Mouse (Mus musculus): ENCODE measurements around the gene Rom1. TPM values are rescaled to one million over a fixed set of nuclear protein-coding genes. Genes with fewer than 3 reads are reported as not detected.
A peak's percentile ranks its signal among the peaks of the same experiment; 100 is the strongest.

Gene Rom1
- polyA plus RNA-seq, 1 experiment from 2014 or later: 6.7 TPM

- no peaks in the 10 kb centered on the region for H3K27me3 ChIP-seq (replicated peaks; ENCODE audit: control insufficient read depth, insufficient read depth, low read length)
- H3K27ac ChIP-seq (ENCODE audit: low read depth, low read length): peak within 1 kb of the TSS; percentile 55
- H3K9me3 ChIP-seq (ENCODE audit: control insufficient read depth): no peaks in the 10 kb centered on the region
- peaks cover 20% of the 10 kb centered on the region for H3K36me3 ChIP-seq (ENCODE audit: control insufficient read depth, insufficient read depth)
- H3K4me3 ChIP-seq (ENCODE audit: low read depth, low read length): peak within 1 kb of the TSS; percentile 61
- WGBS: under 1% methylated on average over 42 of the region's 42 CpGs
- peak within 1 kb of the TSS; percentile 78 for H3K9ac ChIP-seq (ENCODE audit: low read depth, low read length)
- H3K4me1 ChIP-seq (replicated peaks; ENCODE audit: control insufficient read depth, insufficient read depth, low read length): no peaks in the 10 kb centered on the region
- no peak for TF ChIP-seq CTCF (IDR thresholded peaks at IDR 0.05; ENCODE audit: low read depth)
- peak within 1 kb of the TSS; percentile 81 for H3K4me2 ChIP-seq (replicated peaks; ENCODE audit: low read depth)
- peak; percentile 93 for ATAC-seq
These were observed 48.7 kb downstream of the Rom1 start, which contains the start of gene Uqcc3 for GRCm38 (mm10) chr19:8880311-8881033. Uqcc3 (minus strand) TSS chr19:8880923.

Small RNAs within 50 kb of the gene (microRNA-seq; reads per million reads assigned to microRNA genes)
- gene Mir5136: not detected

Other genes with a start within 250 kb of the Rom1 start
- gene Slc3a2, start 206.0 kb downstream of the Rom1 start, polyA plus RNA-seq (2015; fragmentation: Nextera tagmentation; extraction: Ambion mirVana): 237 and 283 TPM in 2 replicates
- 32.8 and 33.4 TPM in 2 replicates for gene Wdr74, start 193.5 kb downstream of the Rom1 start, polyA plus RNA-seq (2015; fragmentation: Nextera tagmentation; extraction: Ambion mirVana)
- gene 1700092M07Rik, start 188.6 kb downstream of the Rom1 start, polyA plus RNA-seq (2015; fragmentation: Nextera tagmentation; extraction: Ambion mirVana): 0.50 and 0.56 TPM in 2 replicates
- 83.4 and 89.2 TPM in 2 replicates for gene Stx5a, start 187.9 kb downstream of the Rom1 start, polyA plus RNA-seq (2015; fragmentation: Nextera tagmentation; extraction: Ambion mirVana)
- 54.5 and 57.2 TPM in 2 replicates for gene Nxf1, start 172.3 kb downstream of the Rom1 start, polyA plus RNA-seq (2015; fragmentation: Nextera tagmentation; extraction: Ambion mirVana)
- 136 and 137 TPM in 2 replicates for gene Tmem223, start 158.4 kb downstream of the Rom1 start, polyA plus RNA-seq (2015; fragmentation: Nextera tagmentation; extraction: Ambion mirVana)
- 93.5 and 97.4 TPM in 2 replicates for gene Tmem179b, start 154.9 kb downstream of the Rom1 start, polyA plus RNA-seq (2015; fragmentation: Nextera tagmentation; extraction: Ambion mirVana)
- 12.0 and 13.2 TPM in 2 replicates for gene Taf6l, start 142.9 kb downstream of the Rom1 start, polyA plus RNA-seq (2015; fragmentation: Nextera tagmentation; extraction: Ambion mirVana)
- gene Polr2g, start 130.8 kb downstream of the Rom1 start, polyA plus RNA-seq (2015; fragmentation: Nextera tagmentation; extraction: Ambion mirVana): 114 and 115 TPM in 2 replicates
- 1.9 and 2.0 TPM in 2 replicates for gene Zbtb3, start 126.8 kb downstream of the Rom1 start, polyA plus RNA-seq (2015; fragmentation: Nextera tagmentation; extraction: Ambion mirVana)
- gene Ttc9c, start 110.0 kb downstream of the Rom1 start, polyA plus RNA-seq (2015; fragmentation: Nextera tagmentation; extraction: Ambion mirVana): 18.2 and 19.9 TPM in 2 replicates
- gene Hnrnpul2, start 109.3 kb downstream of the Rom1 start, polyA plus RNA-seq (2015; fragmentation: Nextera tagmentation; extraction: Ambion mirVana): 5.4 and 6.0 TPM in 2 replicates
- not detected in 2 replicates for gene AC129217.1, start 99.6 kb downstream of the Rom1 start, polyA plus RNA-seq (2015; fragmentation: Nextera tagmentation; extraction: Ambion mirVana)
- 43.2 and 47.2 TPM in 2 replicates for gene Bscl2, start 91.9 kb downstream of the Rom1 start, polyA plus RNA-seq (2015; fragmentation: Nextera tagmentation; extraction: Ambion mirVana)
- 9.4 and 10.9 TPM in 2 replicates for gene Gng3, start 90.2 kb downstream of the Rom1 start, polyA plus RNA-seq (2015; fragmentation: Nextera tagmentation; extraction: Ambion mirVana)
- gene Lrrn4cl, start 78.6 kb downstream of the Rom1 start, polyA plus RNA-seq (2015; fragmentation: Nextera tagmentation; extraction: Ambion mirVana): 2.2 TPM in 2 replicates
- 170 and 180 TPM in 2 replicates for gene Ubxn1, start 57.9 kb downstream of the Rom1 start, polyA plus RNA-seq (2015; fragmentation: Nextera tagmentation; extraction: Ambion mirVana)
- 65.4 and 67.9 TPM in 2 replicates for gene Uqcc3, start 48.4 kb downstream of the Rom1 start, polyA plus RNA-seq (2015; fragmentation: Nextera tagmentation; extraction: Ambion mirVana)
- 44.1 and 44.6 TPM in 2 replicates for gene Lbhd1, start 45.6 kb downstream of the Rom1 start, polyA plus RNA-seq (2015; fragmentation: Nextera tagmentation; extraction: Ambion mirVana)
- gene Gm49403, start 45.4 kb downstream of the Rom1 start, polyA plus RNA-seq (2015; fragmentation: Nextera tagmentation; extraction: Ambion mirVana): not detected in 2 replicates
- 54.5 and 55.6 TPM in 2 replicates for gene 1810009A15Rik, start 40.5 kb downstream of the Rom1 start, polyA plus RNA-seq (2015; fragmentation: Nextera tagmentation; extraction: Ambion mirVana)
- not detected in 2 replicates for gene Gm49416, start 40.4 kb downstream of the Rom1 start, polyA plus RNA-seq (2015; fragmentation: Nextera tagmentation; extraction: Ambion mirVana)
- 14.5 and 16.1 TPM in 2 replicates for gene Ints5, start 36.4 kb downstream of the Rom1 start, polyA plus RNA-seq (2015; fragmentation: Nextera tagmentation; extraction: Ambion mirVana)
- 41.4 and 42.3 TPM in 2 replicates for gene Ganab, start 31.3 kb downstream of the Rom1 start, polyA plus RNA-seq (2015; fragmentation: Nextera tagmentation; extraction: Ambion mirVana)
- 36.6 and 37.5 TPM in 2 replicates for gene B3gat3, start 9.0 kb downstream of the Rom1 start, polyA plus RNA-seq (2015; fragmentation: Nextera tagmentation; extraction: Ambion mirVana)
- 12.0 and 13.6 TPM in 2 replicates for gene Eml3, start 196 bp upstream of the Rom1 start, polyA plus RNA-seq (2015; fragmentation: Nextera tagmentation; extraction: Ambion mirVana)
- gene Mta2, start 12.5 kb upstream of the Rom1 start, polyA plus RNA-seq (2015; fragmentation: Nextera tagmentation; extraction: Ambion mirVana): 53.1 and 54.1 TPM in 2 replicates
- 10.7 and 11.1 TPM in 2 replicates for gene Tut1, start 24.5 kb upstream of the Rom1 start, polyA plus RNA-seq (2015; fragmentation: Nextera tagmentation; extraction: Ambion mirVana)
- 164 and 168 TPM in 2 replicates for gene Eef1g, start 37.7 kb upstream of the Rom1 start, polyA plus RNA-seq (2015; fragmentation: Nextera tagmentation; extraction: Ambion mirVana)
- gene Ahnak, start 59.9 kb upstream of the Rom1 start, polyA plus RNA-seq (2015; fragmentation: Nextera tagmentation; extraction: Ambion mirVana): 26.2 and 30.1 TPM in 2 replicates
- not detected in 2 replicates for gene Scgb1a1, start 158.6 kb upstream of the Rom1 start, polyA plus RNA-seq (2015; fragmentation: Nextera tagmentation; extraction: Ambion mirVana)
- 2.5 and 3.2 TPM in 2 replicates for gene Asrgl1, start 206.3 kb upstream of the Rom1 start, polyA plus RNA-seq (2015; fragmentation: Nextera tagmentation; extraction: Ambion mirVana)

All from intestine, postnatal 0 days (tissue).